Mouse (Mus musculus): ENCODE measurements around the gene Epdr1.

Epdr1 gene

GRCm38 (mm10) chr13:19619216-19619927 is at the start of gene Epdr1:
Epdr1 (minus strand) TSS chr13:19619927.
- peak; percentile 6 to 50 for DNase-seq

GRCm38 (mm10) chr13:19668355-19669140 is 48.8 kb upstream of the Epdr1 start:
- DNase-seq: no peak

GRCm38 (mm10) chr13:19652405-19652804 is 32.7 kb upstream of the Epdr1 start:
- no peak for DNase-seq

- DNase-seq: no peak
Measured at GRCm38 (mm10) chr13:19649824-19650223, 30.1 kb upstream of the Epdr1 start.

GRCm38 (mm10) chr13:19644225-19644624 is 24.5 kb upstream of the Epdr1 start:
- DNase-seq: no peak

- DNase-seq: no peak
Measured at GRCm38 (mm10) chr13:19643519-19643918, 23.8 kb upstream of the Epdr1 start.

- DNase-seq: no peak
Measured at GRCm38 (mm10) chr13:19640203-19640851, 20.6 kb upstream of the Epdr1 start.

GRCm38 (mm10) chr13:19636131-19636530 is 16.4 kb upstream of the Epdr1 start:
- DNase-seq: peak in 1 of 2 experiments; percentile 15

GRCm38 (mm10) chr13:19630768-19631709 is 11.3 kb upstream of the Epdr1 start:
- no peak for DNase-seq

GRCm38 (mm10) chr13:19626473-19626872 is 6.7 kb upstream of the Epdr1 start:
- no peak for DNase-seq

- DNase-seq: no peak
Measured at GRCm38 (mm10) chr13:19624632-19625320, 5.0 kb upstream of the Epdr1 start.

- no peak for DNase-seq
Measured at GRCm38 (mm10) chr13:19623228-19623905, 3.6 kb upstream of the Epdr1 start.

GRCm38 (mm10) chr13:19622573-19623227 is 3.0 kb upstream of the Epdr1 start, which contains the start of gene Sfrp4:
Sfrp4 (plus strand) TSS chr13:19623104.
- DNase-seq: no peak

- DNase-seq: no peak
Measured at GRCm38 (mm10) chr13:19618841-19619215, 899 bp downstream of the Epdr1 start.

- no peak for DNase-seq
Measured at GRCm38 (mm10) chr13:19618081-19618480, 1.6 kb downstream of the Epdr1 start.

- DNase-seq: no peak
Measured at GRCm38 (mm10) chr13:19614311-19614710, 5.4 kb downstream of the Epdr1 start.

- DNase-seq: no peak
Measured at GRCm38 (mm10) chr13:19613426-19613825, 6.3 kb downstream of the Epdr1 start.

GRCm38 (mm10) chr13:19612963-19613362 is 6.8 kb downstream of the Epdr1 start:
- DNase-seq: no peak

- DNase-seq: no peak
Measured at GRCm38 (mm10) chr13:19612348-19612747, 7.4 kb downstream of the Epdr1 start.

- no peak for DNase-seq
Measured at GRCm38 (mm10) chr13:19608120-19608519, 11.6 kb downstream of the Epdr1 start.

GRCm38 (mm10) chr13:19604916-19605315 is 14.8 kb downstream of the Epdr1 start:
- DNase-seq: no peak
